Mouse (Mus musculus) limb, embryonic 12.5 days (tissue): ENCODE measurements around the gene Myof. TPM values are rescaled to one million over a fixed set of nuclear protein-coding genes. Genes with fewer than 3 reads are reported as not detected.
A peak's percentile ranks its signal among the peaks of the same experiment; 100 is the strongest.

Source experiments
- ATAC-seq: fragments of 200-750 bp; cut with Nextera tagmentation; 2 replicates; pipeline ENCODE4 v1.8.0; 2017; ENCODE audit warnings: low read depth, moderate TSS enrichment; ENCODE audit not compliant: insufficient number of reproducible peaks, insufficient read depth, low FRiP score, low TSS enrichment
- H3K27ac ChIP-seq: fragments of 300-500 bp; sonication (generic); 2 replicates; pipeline ENCODE4 v1.5.1; 2016; ENCODE audit warnings: mild to moderate bottlenecking, moderate library complexity
- H3K27me3 ChIP-seq: fragments of 300-500 bp; sonication (generic); 2 replicates; pipeline ENCODE4 v1.6.1; 2016; ENCODE audit warnings: mild to moderate bottlenecking, moderate library complexity
- H3K36me3 ChIP-seq: fragments of 300-500 bp; sonication (generic); 2 replicates; pipeline ENCODE4 v1.6.1; 2016; ENCODE audit warnings: mild to moderate bottlenecking, moderate library complexity
- H3K4me1 ChIP-seq: fragments of 300-500 bp; sonication (generic); replicated peaks from 2 replicates; pipeline ENCODE4 v1.6.1; 2016
- H3K4me2 ChIP-seq: fragments of 300-500 bp; sonication (generic); 2 replicates; pipeline ENCODE4 v1.6.1; 2016; ENCODE audit warnings: mild to moderate bottlenecking, moderate library complexity
- H3K4me3 ChIP-seq: fragments of 300-500 bp; sonication (generic); replicated peaks from 2 replicates; pipeline ENCODE4 v1.5.1; 2016; ENCODE audit warnings: mild to moderate bottlenecking
- H3K9ac ChIP-seq: fragments of 300-500 bp; sonication (generic); replicated peaks from 2 replicates; pipeline ENCODE4 v1.6.1; 2016; ENCODE audit warnings: mild to moderate bottlenecking, moderate library complexity
- H3K9me3 ChIP-seq: fragments of 300-500 bp; sonication (generic); 2 replicates; pipeline ENCODE4 v1.6.1; 2016; ENCODE audit warnings: mild to moderate bottlenecking, moderate library complexity
- whole genome bisulfite sequencing: fragments of 180-500 bp; shearing (Covaris S2); methylation state at CpG from one replicate; pipeline ENCODE4 v1.1.7; 2016; 5-methylcytosine and 5-hydroxymethylcytosine counted together
- polyA plus RNA-seq: library from polyadenylated mRNA; unstranded; fragments of >200 nt; fragmentation: Nextera tagmentation; extraction: Ambion mirVana; gene quantifications from 2 replicates; pipeline ENCODE4 v1.2.1, GENCODE M21; 2016

Myof gene
- polyA plus RNA-seq, 1 experiment from 2014 or later, result 6.2 TPM

GRCm38 (mm10) chr19:37939203-37939602, 104.2 kb downstream of the Myof start:
- 0 out of 2 replicates have a peak, but pooled peaks cover 5% of the 10 kb centered on the region for H3K27me3 ChIP-seq

DNA sequence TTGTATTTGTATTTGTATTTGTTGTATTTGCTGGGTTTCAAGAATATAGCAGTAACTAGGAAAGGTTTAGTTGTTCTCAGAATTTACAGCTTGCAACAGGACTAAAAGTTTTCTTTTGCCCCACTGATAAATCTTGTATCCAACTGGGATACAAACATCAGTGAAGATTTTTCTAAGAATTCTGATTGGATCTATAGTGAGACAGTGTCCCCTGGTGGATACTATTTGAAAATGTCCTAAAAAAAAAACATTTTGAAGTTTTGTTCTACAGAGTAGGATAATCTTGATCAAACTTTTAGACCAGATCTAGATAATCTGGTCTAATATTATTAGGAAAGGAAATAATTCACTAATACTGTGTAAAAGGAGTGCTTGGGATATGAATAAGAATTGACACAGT, 106.3 kb downstream of the Myof start:
- Histone ChIP-seq H3K4me1 (no peaks in the 10 kb centered on the region), H3K27me3 (0 out of 2 replicates have a peak, but pooled peaks cover 5% of the 10 kb centered on the region), H3K4me2 (no peak overlapping the region), H3K36me3 (no peaks in the 10 kb centered on the region), H3K9ac (no peak overlapping the region), H3K27ac (no peak overlapping the region), H3K4me3 (no peak overlapping the region), H3K9me3 (no peaks in the 10 kb centered on the region)
- ATAC-seq, result no peak

More at GRCm38 (mm10) chr19:37939203-37939602, 104.2 kb downstream of the Myof start:
- Histone ChIP-seq H3K4me2 (no peak overlapping the region), H3K9me3 (no peaks in the 10 kb centered on the region), H3K9ac (no peak overlapping the region), H3K4me1 (no peaks in the 10 kb centered on the region), H3K36me3 (no peaks in the 10 kb centered on the region), H3K27ac (no peak overlapping the region), H3K4me3 (no peak overlapping the region)
- ATAC-seq, result no peak
- WGBS, result 91% methylated on average over 10 of the region's 10 CpGs

- Histone ChIP-seq H3K9me3 (no peaks in the 10 kb centered on the region), H3K4me1 (no peaks in the 10 kb centered on the region), H3K27ac (no peak overlapping the region), H3K27me3 (0 out of 2 replicates have a peak, but pooled peaks cover 4% of the 10 kb centered on the region), H3K9ac (no peak overlapping the region), H3K36me3 (no peaks in the 10 kb centered on the region), H3K4me2 (no peak overlapping the region), H3K4me3 (no peak overlapping the region)
- no peak for ATAC-seq
- 87% methylated on average over 6 of the region's 6 CpGs for WGBS
Observed at GRCm38 (mm10) chr19:37934640-37935039, 108.7 kb downstream of the Myof start.

- Histone ChIP-seq H3K4me2 (no peak overlapping the region), H3K27me3 (no peaks in the 10 kb centered on the region), H3K9me3 (no peaks in the 10 kb centered on the region), H3K9ac (no peak overlapping the region), H3K27ac (no peak overlapping the region), H3K36me3 (no peaks in the 10 kb centered on the region), H3K4me1 (no peaks in the 10 kb centered on the region), H3K4me3 (no peak overlapping the region)
- ATAC-seq, result no peak
- WGBS, result 90% methylated on average over 2 of the region's 2 CpGs
Observed at GRCm38 (mm10) chr19:37932198-37932597, 111.2 kb downstream of the Myof start.

- Histone ChIP-seq H3K27me3 (no peaks in the 10 kb centered on the region), H3K9ac (no peak overlapping the region), H3K27ac (no peak overlapping the region), H3K4me3 (no peak overlapping the region), H3K9me3 (no peaks in the 10 kb centered on the region), H3K4me2 (no peak overlapping the region), H3K36me3 (no peaks in the 10 kb centered on the region), H3K4me1 (no peaks in the 10 kb centered on the region)
- no peak for ATAC-seq
- 89% methylated on average over 7 of the region's 7 CpGs for WGBS
Observed at GRCm38 (mm10) chr19:37927911-37928310, 115.5 kb downstream of the Myof start.

DNA sequence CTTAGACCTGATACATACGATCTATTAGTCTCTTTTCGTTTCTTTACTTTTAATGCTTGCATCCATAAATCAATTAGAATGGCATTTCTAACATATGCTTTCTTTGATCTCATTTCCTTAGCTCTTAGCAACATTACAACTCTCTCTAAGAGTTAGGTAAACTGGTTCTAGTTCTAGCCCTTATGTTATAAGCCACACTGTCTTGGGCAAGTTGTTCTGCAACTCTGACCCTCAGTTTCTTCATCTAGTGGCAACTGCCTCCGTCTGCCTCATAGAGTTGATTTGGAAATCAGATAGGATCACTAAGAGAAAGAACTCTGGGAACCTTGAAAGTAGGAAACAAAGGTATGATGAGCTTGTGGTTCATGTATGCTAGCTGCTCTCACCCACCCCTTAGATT, 118.1 kb downstream of the Myof start:
- no peak for ATAC-seq

DNA sequence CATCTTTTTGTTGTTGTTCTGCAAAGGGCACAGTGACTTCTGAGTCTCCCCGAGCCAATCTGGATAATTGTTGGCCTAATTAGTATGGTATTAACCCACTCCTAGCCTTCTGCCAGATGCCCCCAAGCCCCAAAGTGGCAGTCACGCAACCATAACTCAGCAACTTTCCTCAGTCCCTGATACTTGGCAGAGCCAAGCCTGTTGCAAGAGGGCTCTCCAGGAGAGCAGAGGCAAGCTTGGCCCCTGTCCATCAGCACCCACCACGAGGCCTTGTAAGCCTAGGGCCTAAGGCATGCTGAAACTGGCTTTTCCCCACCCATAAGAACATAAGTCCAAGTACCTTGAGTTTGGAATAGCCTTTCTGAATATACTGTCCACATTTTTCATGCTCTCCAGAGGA, 119.1 kb downstream of the Myof start:
- H3K4me2 ChIP-seq, result no peak overlapping the region
- no peak for ATAC-seq
- H3K9ac ChIP-seq, result no peak overlapping the region
- no peaks in the 10 kb centered on the region for H3K27me3 ChIP-seq
- no peaks in the 10 kb centered on the region; the same call in 1 of the 2 replicates for H3K4me1 ChIP-seq
- H3K27ac ChIP-seq, result no peak overlapping the region
- no peaks in the 10 kb centered on the region for H3K9me3 ChIP-seq
- 41% methylated on average over 3 of the region's 3 CpGs for WGBS
- no peak overlapping the region for H3K4me3 ChIP-seq
- H3K36me3 ChIP-seq, result no peaks in the 10 kb centered on the region

More for the DNA sequence above, 118.1 kb downstream of the Myof start:
- no peak overlapping the region for H3K9ac ChIP-seq
- H3K4me1 ChIP-seq, result no peaks in the 10 kb centered on the region
- H3K9me3 ChIP-seq, result no peaks in the 10 kb centered on the region
- 66% methylated on average over 3 of the region's 3 CpGs for WGBS
- H3K27me3 ChIP-seq, result no peaks in the 10 kb centered on the region
- H3K4me2 ChIP-seq, result no peak overlapping the region
- no peak overlapping the region for H3K4me3 ChIP-seq
- H3K27ac ChIP-seq, result no peak overlapping the region
- H3K36me3 ChIP-seq, result no peaks in the 10 kb centered on the region

GRCm38 (mm10) chr19:37921098-37921497, 122.3 kb downstream of the Myof start:
- no peak overlapping the region for H3K27ac ChIP-seq
- H3K27me3 ChIP-seq, result no peaks in the 10 kb centered on the region
- no peaks in the 10 kb centered on the region for H3K36me3 ChIP-seq
- H3K9me3 ChIP-seq, result no peaks in the 10 kb centered on the region
- H3K4me1 ChIP-seq, result peaks cover 8% of the 10 kb centered on the region; the same call in 1 of the 2 replicates
- no peak overlapping the region for H3K9ac ChIP-seq
- no peak for ATAC-seq
- H3K4me2 ChIP-seq, result no peak overlapping the region
- no peak overlapping the region for H3K4me3 ChIP-seq
- 65% methylated on average over 5 of the region's 5 CpGs for WGBS

- ATAC-seq, result no peak
- 28% methylated on average over 12 of the region's 12 CpGs for WGBS
- H3K36me3 ChIP-seq, result no peaks in the 10 kb centered on the region
- peak overlapping the region; percentile 15; the same call in 1 of the 2 replicates for H3K4me2 ChIP-seq
- H3K4me1 ChIP-seq, result peaks cover 8% of the 10 kb centered on the region; the same call in 1 of the 2 replicates
- H3K9ac ChIP-seq, result 0 out of 2 replicates have a peak overlapping the region, but pooled peaks have one; percentile 31
- H3K27me3 ChIP-seq, result no peaks in the 10 kb centered on the region
- H3K27ac ChIP-seq, result peak overlapping the region; percentile 56
- no peak overlapping the region for H3K4me3 ChIP-seq
- no peaks in the 10 kb centered on the region for H3K9me3 ChIP-seq
Observed at GRCm38 (mm10) chr19:37918515-37918932, 124.9 kb downstream of the Myof start.

- no peak for ATAC-seq
- 75% methylated on average over 4 of the region's 4 CpGs for WGBS
- H3K4me3 ChIP-seq, result no peak overlapping the region
Observed at GRCm38 (mm10) chr19:37914261-37914660, 129.1 kb downstream of the Myof start.

DNA sequence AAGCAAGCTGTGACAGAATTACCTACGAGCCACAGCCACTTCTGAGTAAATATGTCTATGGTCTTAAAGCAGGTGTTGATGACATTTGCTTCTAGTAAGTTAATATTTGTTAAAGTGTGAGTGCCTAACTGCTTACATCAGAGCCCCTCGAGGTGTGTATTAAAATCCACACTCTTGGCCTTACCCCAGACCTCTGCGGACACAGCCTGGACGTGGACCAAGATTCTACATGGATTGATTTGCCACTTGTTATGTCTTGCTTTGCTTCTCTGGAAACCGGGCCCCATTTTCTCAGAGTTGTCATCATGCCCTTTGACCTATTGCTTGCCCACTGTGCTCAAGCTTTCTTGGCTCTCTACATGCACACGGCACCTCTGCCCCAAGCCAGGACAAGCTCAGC, 130.9 kb downstream of the Myof start:
- H3K9me3 ChIP-seq, result no peaks in the 10 kb centered on the region
- H3K27me3 ChIP-seq, result no peaks in the 10 kb centered on the region
- H3K27ac ChIP-seq, result no peak overlapping the region
- H3K4me3 ChIP-seq, result no peak overlapping the region
- H3K9ac ChIP-seq, result no peak overlapping the region
- no peak overlapping the region for H3K4me2 ChIP-seq
- no peaks in the 10 kb centered on the region for H3K36me3 ChIP-seq
- no peak for ATAC-seq
- whole genome bisulfite sequencing, result 80% methylated on average over 6 of the region's 6 CpGs
- H3K4me1 ChIP-seq, result peaks cover 9% of the 10 kb centered on the region

More at GRCm38 (mm10) chr19:37914261-37914660, 129.1 kb downstream of the Myof start:
- Histone ChIP-seq H3K9ac (no peak overlapping the region), H3K4me1 (peaks cover 8% of the 10 kb centered on the region; the same call in 1 of the 2 replicates), H3K4me2 (no peak overlapping the region), H3K9me3 (no peaks in the 10 kb centered on the region), H3K27me3 (no peaks in the 10 kb centered on the region), H3K36me3 (no peaks in the 10 kb centered on the region), H3K27ac (no peak overlapping the region)

GRCm38 (mm10) chr19:37909830-37910261, 133.5 kb downstream of the Myof start:
- Histone ChIP-seq H3K27me3 (no peaks in the 10 kb centered on the region), H3K9ac (no peak overlapping the region), H3K4me1 (peaks cover 30% of the 10 kb centered on the region), H3K9me3 (no peaks in the 10 kb centered on the region), H3K36me3 (no peaks in the 10 kb centered on the region), H3K4me2 (no peak overlapping the region), H3K4me3 (no peak overlapping the region), H3K27ac (no peak overlapping the region)
- 64% methylated on average over 5 of the region's 5 CpGs for WGBS
- ATAC-seq, result no peak
